Mouse (Mus musculus) splenic B cell, adult 2 months (primary cell): ENCODE measurements around the gene Gm21900.
"Not testable (repeated sequence)": the region's sequence is repeated elsewhere in the genome, so short reads cannot be mapped to it uniquely, and the experiment has no call there.

Source experiments
- DNase-seq: peaks from one replicate; pipeline ENCODE4 v3.0.0-alpha.2; 2011; ENCODE audit warnings: low read depth, low spot score
- H3K27me3 ChIP-seq: 2 replicates; pipeline ENCODE4 v1.6.1; 2012; ENCODE audit warnings: mild to moderate bottlenecking, low read length, moderate library complexity, mixed read lengths; ENCODE audit not compliant: control insufficient read depth, poor library complexity, insufficient read depth, severe bottlenecking
- H3K36me3 ChIP-seq: 2 replicates; pipeline ENCODE4 v1.6.1; 2012; ENCODE audit warnings: mild to moderate bottlenecking, low read length, moderate library complexity, mixed read lengths; ENCODE audit not compliant: control insufficient read depth, poor library complexity, insufficient read depth, severe bottlenecking

The Gm21900 gene

DNA sequence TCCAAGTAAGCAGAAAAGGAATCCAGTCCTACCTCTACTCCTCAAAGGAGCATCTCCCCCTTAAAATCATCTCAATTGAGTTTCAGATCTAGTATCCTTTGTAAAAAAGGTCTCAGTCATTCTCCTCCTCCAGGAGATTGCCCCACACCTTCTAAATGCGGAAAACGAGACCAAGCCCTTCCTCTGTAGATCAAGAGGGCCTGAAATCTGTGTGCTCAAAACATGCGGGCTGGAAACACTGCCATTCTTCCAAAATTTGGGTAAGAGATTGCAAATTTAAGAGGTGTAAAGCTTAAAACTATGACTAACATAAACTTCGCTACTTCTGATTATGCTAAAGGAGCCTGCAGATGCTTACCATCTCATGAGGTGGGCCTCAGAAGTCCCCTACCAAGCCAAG lies at the start of gene Gm21900:
Gene Gm21900, plus strand, starts transcription at position 301 of the 400 bp plus-strand sequence.
- DNase-seq, H3K36me3 ChIP-seq, H3K27me3 ChIP-seq: not testable (repeated sequence)

DNA sequence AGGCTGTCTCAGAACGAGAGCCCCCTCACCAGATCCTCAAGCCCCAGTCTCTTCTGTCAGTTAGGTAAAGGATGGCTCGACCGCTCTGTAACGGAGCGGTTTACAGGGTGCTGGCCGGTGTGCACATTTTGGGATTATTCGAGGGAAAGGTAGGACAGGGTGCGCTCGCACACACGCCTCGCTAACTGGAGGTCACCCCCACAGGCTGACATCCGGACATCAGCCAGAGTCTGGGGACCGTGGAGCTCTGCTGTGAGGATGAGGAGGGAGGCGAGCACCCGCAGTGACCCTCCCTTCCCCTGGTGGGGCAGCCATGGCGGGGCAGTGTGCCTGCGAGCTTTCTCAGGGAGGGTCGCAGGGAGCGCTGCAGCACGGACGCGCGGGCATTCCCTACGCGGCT lies 27.4 kb downstream of the Gm21900 start:
- not testable (repeated sequence) for DNase-seq, H3K27me3 ChIP-seq, H3K36me3 ChIP-seq
